Mouse (Mus musculus) megakaryocyte, embryonic 14.5 days (primary cell): ENCODE results near the gene 4930524B15Rik.

ENCODE experiments used
- FLI1 ChIP-seq: IDR thresholded peaks from 2 replicates; pipeline ENCODE4 v1.6.1; 2012; ENCODE audit warnings: low read length, inconsistent platforms, mixed read lengths
- GATA1 ChIP-seq: IDR thresholded peaks from 3 replicates; pipeline ENCODE4 v1.6.1; 2012; ENCODE audit warnings: mixed read lengths, low read length, inconsistent platforms, borderline replicate concordance

DNA sequence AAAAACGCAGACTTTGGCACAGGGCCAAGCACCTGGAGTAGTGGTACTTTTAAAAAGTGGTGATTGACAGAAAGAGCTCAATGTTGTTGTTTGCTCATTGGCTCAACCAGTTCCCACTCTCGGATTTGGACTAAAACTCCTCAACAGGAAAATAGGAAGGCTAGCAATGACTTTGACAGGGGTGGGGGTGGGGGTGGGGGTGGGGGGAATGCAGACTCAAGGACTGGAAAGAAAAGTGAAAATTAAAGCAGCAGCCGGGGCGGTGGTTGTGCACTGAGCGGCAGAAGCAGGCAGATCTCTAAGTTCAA is 45.2 kb downstream of the 4930524B15Rik start:
- TF ChIP-seq GATA1 (no peak), FLI1 (no peak)
